Mouse (Mus musculus) forebrain, embryonic 13.5 days (tissue): ENCODE measurements around the gene Egfr. TPM values are rescaled to one million over a fixed set of nuclear protein-coding genes. Genes with fewer than 3 reads are reported as not detected.

Experiments used
- ATAC-seq: fragments of 200-750 bp; cut with Nextera tagmentation; 2 replicates; pipeline ENCODE4 v1.8.0; 2017
- H3K27ac ChIP-seq: fragments of 300-500 bp; sonication (generic); 2 replicates; pipeline ENCODE4 v1.5.1; 2015; ENCODE audit warnings: inconsistent platforms, mild to moderate bottlenecking, moderate library complexity
- H3K27me3 ChIP-seq: fragments of 300-500 bp; sonication (generic); 2 replicates; pipeline ENCODE4 v1.6.1; 2015; ENCODE audit warnings: mild to moderate bottlenecking, inconsistent platforms
- H3K36me3 ChIP-seq: fragments of 300-500 bp; sonication (generic); 2 replicates; pipeline ENCODE4 v1.6.1; 2015; ENCODE audit warnings: mild to moderate bottlenecking, inconsistent platforms; ENCODE audit not compliant: poor library complexity, severe bottlenecking
- H3K4me1 ChIP-seq: fragments of 300-500 bp; sonication (generic); 2 replicates; pipeline ENCODE4 v1.6.1; 2015; ENCODE audit warnings: inconsistent platforms
- H3K4me2 ChIP-seq: fragments of 300-500 bp; sonication (generic); 2 replicates; pipeline ENCODE4 v1.6.1; 2015; ENCODE audit warnings: inconsistent platforms, mild to moderate bottlenecking, moderate library complexity
- H3K4me3 ChIP-seq: fragments of 300-500 bp; sonication (generic); 2 replicates; pipeline ENCODE4 v1.5.1; 2015; ENCODE audit warnings: mild to moderate bottlenecking, inconsistent platforms
- H3K9ac ChIP-seq: fragments of 300-500 bp; sonication (generic); 2 replicates; pipeline ENCODE4 v1.6.1; 2015; ENCODE audit warnings: mild to moderate bottlenecking, inconsistent platforms
- H3K9me3 ChIP-seq: fragments of 300-500 bp; sonication (generic); replicated peaks from 2 replicates; pipeline ENCODE4 v1.6.1; 2016; ENCODE audit warnings: inconsistent platforms
- WGBS: fragments of 180-500 bp; shearing (Covaris S2); methylation state at CpG from one replicate; pipeline ENCODE4 v1.1.7; 2015; 5-methylcytosine and 5-hydroxymethylcytosine counted together
- polyA plus RNA-seq: library from polyadenylated mRNA; unstranded; fragments of >200 nt; fragmentation: Nextera tagmentation; extraction: Ambion mirVana; gene quantifications from 2 replicates; pipeline ENCODE4 v1.2.1, GENCODE M21; 2015

Gene Egfr
- polyA plus RNA-seq, 1 experiment from 2014 or later: 1.3 TPM

DNA sequence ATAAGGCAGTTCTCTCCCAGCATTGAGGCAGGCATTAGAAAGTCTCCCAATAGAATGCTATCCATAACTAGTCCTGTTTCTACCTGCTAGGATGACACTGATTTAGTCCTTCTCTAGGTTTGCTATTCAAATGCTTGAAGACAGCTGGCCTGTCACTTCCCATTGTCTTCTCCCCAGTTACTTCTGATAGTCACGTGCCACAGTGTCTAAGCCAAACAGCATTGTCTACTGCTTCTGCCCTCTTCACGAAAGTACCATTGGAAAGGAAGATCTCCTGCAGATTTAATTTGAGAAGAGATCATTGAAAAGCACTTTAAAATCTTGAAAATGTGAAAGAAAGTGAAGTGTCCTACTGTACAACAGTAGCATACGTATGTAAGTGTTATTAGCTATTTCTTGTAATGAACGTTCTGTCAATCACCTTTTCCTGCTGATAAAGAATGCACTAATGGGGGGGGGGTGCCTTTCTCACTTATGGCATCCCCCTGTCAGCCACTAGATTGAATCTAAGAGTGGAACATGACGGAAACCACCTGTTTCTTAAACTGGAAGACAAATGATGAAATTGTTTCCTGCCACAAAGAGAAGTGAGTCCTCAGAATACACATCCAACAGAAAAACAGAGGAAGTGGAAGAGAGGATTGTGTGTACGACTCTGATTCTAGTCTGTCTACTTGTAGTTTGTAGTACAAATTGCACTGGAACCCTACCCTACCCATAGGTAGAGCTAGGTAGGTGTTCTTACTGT, 204.3 kb downstream of the Egfr start:
- Histone ChIP-seq H3K27me3 (no peaks in the 10 kb centered on the region), H3K4me2 (no peak overlapping the region), H3K36me3 (peaks cover 23% of the 10 kb centered on the region), H3K4me3 (no peak overlapping the region), H3K9me3 (no peaks in the 10 kb centered on the region), H3K4me1 (peaks cover 9% of the 10 kb centered on the region), H3K27ac (no peak overlapping the region), H3K9ac (no peak overlapping the region)
- no peak for ATAC-seq
- 90% methylated on average over 6 of the region's 6 CpGs for WGBS

DNA sequence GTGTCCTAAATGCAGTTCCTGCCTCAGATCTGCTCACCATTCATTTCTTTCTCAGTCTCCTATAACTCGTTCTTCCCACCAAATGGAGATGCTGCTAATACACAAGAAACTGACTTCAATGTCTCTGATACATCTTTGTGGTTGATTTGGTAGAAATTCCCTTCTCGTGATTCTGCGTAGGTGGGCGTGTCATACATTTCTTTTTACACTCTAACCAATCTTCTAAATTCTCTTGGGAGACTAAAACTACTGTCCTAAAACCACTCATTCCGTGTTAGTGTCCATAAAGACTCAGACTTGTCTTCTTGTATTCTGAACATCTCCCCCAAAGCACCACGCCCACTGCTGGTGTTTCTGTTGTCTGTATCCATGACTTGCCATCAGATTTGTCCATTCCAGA, 205.0 kb downstream of the Egfr start:
- Histone ChIP-seq H3K9ac (no peak overlapping the region), H3K4me2 (no peak overlapping the region), H3K4me3 (no peak overlapping the region), H3K27me3 (no peaks in the 10 kb centered on the region), H3K27ac (no peak overlapping the region), H3K36me3 (peaks cover 23% of the 10 kb centered on the region), H3K9me3 (no peaks in the 10 kb centered on the region), H3K4me1 (peaks cover 3% of the 10 kb centered on the region; the same call in 1 of the 2 replicates)
- WGBS: 95% methylated on average over 6 of the region's 6 CpGs
- no peak for ATAC-seq

DNA sequence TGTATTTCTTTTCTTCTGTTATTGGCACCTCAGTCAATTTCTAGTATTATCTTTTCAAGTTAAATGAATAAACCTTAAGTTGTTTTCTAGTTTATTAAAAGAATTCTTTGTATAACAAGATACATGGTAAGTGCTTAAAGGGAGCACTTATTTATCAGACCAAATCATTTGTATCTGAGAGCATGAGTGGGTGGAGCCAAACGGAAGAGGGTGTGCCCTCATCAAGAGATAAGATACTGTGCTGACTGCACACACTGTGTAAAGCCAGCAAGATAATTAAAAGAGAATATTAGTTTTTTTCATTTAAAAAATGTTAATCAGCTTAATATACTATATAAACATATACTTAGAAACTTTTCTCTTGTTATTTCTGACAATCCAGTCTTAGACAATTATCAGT, 206.5 kb downstream of the Egfr start:
- peaks cover 18% of the 10 kb centered on the region for H3K36me3 ChIP-seq
- no peak overlapping the region for H3K27ac ChIP-seq
- ATAC-seq: no peak
- H3K4me2 ChIP-seq: no peak overlapping the region
- WGBS: 89% methylated on average over 1 of the region's 1 CpGs
- no peaks in the 10 kb centered on the region for H3K27me3 ChIP-seq
- H3K9me3 ChIP-seq: no peaks in the 10 kb centered on the region
- no peaks in the 10 kb centered on the region for H3K4me1 ChIP-seq
- no peak overlapping the region for H3K9ac ChIP-seq
- H3K4me3 ChIP-seq: no peak overlapping the region

Other genes starting within 250 kb of the Egfr start
- 39.4 and 43.3 TPM in 2 replicates for gene Sec61g, start 243.7 kb upstream of the Egfr start, polyA plus RNA-seq
- gene Fbxo48, start 199.2 kb downstream of the Egfr start, polyA plus RNA-seq: 1.6 and 1.9 TPM in 2 replicates